Mouse (Mus musculus): ENCODE measurements around the gene Rsrc1. TPM values are rescaled to one million over a fixed set of nuclear protein-coding genes. Genes with fewer than 3 reads are reported as not detected.
A peak's percentile ranks its signal among the peaks of the same experiment; 100 is the strongest.

The Rsrc1 gene
- polyA plus RNA-seq, 1 experiment from 2014 or later, result 25.1 TPM

DNA sequence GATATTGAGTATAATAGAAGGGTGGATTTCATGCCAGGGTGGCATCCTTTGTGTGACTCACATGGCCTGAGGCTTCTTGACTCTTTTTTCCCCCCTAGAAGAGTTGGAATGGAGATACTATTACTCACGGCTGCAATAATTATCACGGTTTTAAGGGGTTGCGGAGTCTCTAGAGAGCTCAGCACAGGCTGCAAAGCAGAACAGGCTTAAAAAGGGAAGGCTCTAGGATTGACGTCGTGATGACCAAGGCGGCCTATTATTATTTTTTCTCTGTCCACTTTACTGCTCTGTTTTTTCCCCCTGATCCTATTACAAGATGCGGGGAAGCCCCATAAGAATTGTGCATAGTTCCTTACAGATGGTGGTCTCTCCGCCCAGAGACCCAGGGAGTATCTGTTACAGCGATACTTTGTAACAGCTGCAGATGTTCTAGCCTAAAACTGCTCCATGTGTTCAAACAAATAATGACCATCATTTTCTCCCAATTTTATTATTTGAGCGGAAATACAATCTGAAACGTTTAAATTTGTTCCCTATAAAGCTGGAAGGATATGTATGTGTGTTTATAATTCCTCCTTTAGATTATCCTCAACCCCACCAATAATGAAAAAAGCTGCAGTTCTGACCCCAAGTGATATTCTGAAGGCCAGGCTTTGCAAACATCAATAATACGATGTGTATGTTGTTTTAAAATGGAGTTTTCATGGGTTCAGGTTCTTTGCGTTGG, 4.1 kb upstream of the Rsrc1 start:
- Histone ChIP-seq H3K9me3 (no peaks in the 10 kb centered on the region), H3K9ac (no peak overlapping the region), H3K4me1 (peaks cover 18% of the 10 kb centered on the region), H3K4me2 (no peak overlapping the region), H3K36me3 (no peaks in the 10 kb centered on the region), H3K4me3 (replicated peaks) (no peak overlapping the region), H3K27me3 (replicated peaks) (peaks cover 80% of the 10 kb centered on the region), H3K27ac (no peak overlapping the region)
- WGBS, result 8% methylated on average over 13 of the region's 13 CpGs
- no peak for ATAC-seq (ENCODE audit: insufficient read depth, low FRiP score, low read depth)

DNA sequence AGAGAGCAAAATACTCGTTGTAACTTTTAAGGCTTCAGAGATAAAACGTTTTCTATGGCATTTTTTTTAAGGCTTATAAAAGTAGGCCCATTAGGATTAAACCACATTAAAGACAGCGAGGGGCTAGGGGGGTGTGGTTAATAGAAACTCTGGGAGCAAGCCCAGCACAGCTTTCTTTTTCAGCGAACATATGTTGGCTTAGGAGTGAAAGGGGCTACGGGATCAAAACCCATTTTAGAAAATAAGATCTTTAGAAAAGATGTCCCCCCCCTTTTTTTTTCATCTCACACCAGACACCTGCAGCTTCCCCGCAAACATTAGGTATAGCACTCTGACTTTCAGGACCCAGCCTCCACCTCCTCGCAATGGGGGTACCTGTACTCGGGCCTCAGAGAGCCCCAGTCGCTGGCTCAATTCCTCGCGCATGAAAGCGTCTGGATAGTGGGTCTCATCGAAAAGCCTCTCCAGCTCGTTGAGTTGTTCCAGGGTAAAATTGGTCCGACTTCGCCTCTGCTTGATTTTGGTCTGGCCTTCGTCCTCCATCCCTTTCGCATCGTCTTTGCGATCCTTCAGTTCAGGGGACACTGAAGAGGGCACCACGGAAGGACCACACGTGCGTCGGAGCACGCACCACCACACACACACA, 3.3 kb upstream of the Rsrc1 start:
- WGBS, result 2% methylated on average over 25 of the region's 25 CpGs
- Histone ChIP-seq H3K36me3 (no peaks in the 10 kb centered on the region), H3K27me3 (replicated peaks) (peaks cover 81% of the 10 kb centered on the region), H3K9me3 (no peaks in the 10 kb centered on the region), H3K9ac (no peak overlapping the region), H3K27ac (no peak overlapping the region), H3K4me3 (replicated peaks) (no peak overlapping the region), H3K4me1 (peaks cover 25% of the 10 kb centered on the region), H3K4me2 (no peak overlapping the region)
- ATAC-seq (ENCODE audit: insufficient read depth, low FRiP score, low read depth), result no peak

DNA sequence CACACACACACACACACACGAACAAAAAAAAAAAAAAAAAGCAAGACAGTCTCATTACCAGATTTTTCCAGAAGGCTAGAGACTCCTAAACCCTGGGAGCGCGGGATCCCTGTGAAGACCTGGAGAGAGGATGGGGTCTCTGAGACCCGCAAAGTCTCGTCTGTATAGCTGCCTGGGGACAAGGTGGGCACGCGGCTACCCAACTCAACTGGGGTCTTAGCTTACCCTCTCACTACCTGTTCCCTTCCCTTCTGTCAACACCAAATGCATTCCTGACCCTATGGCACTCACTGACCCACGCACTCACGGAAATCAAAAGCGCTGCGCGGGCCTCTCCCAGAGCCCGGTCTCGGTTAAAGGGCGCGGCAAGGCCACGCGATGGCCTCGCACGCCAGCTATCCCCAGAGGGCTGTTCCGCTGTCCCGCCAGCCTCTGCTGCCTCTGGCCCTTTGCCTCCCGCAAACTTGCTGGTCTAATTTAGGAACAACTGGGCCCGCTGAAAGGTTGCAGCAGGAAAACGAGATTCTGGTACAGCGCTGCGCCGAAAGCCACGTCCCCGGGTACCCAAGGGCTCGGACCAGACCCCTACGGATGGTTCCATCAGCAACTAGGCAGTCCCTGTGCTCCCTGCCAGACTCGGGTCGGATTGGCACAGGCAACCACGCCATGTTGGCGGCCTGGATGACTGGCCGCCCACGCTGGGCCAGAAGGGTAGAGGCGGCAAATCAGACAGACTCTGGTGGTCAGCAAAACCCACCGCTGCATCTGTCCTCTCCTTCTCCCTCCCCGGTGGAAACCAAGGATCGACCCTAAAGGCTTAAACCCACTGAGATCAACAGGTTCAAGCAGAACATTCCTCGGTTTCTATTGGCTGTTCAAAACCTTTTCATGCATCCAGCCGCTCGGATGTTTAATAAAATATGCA, 2.5 kb upstream of the Rsrc1 start:
- Histone ChIP-seq H3K4me3 (replicated peaks) (no peak overlapping the region), H3K9me3 (no peaks in the 10 kb centered on the region), H3K9ac (no peak overlapping the region), H3K4me2 (no peak overlapping the region), H3K4me1 (peaks cover 19% of the 10 kb centered on the region), H3K27me3 (replicated peaks) (peaks cover 75% of the 10 kb centered on the region), H3K27ac (no peak overlapping the region), H3K36me3 (no peaks in the 10 kb centered on the region)
- 2% methylated on average over 45 of the region's 45 CpGs for WGBS
- ATAC-seq (ENCODE audit: insufficient read depth, low FRiP score, low read depth), result no peak

DNA sequence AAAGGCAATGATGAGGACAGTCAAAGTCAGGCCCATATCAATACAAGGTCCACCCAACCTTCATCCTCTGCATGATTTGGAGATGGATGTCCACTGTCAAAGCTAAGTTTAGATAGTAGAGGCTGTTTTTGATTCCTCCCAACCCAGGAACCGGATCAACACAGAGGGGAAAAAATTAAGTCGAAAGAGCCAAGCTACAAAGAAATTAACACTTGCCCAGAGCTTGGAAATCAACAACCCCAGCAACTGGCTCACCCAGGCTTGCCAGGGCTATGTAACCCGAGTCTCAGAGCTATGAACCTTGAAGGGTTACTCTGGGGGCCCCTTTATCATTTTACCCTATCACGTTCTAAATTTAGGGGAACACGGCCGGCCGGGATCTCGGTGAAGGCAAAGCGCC, 1.7 kb upstream of the Rsrc1 start:
- H3K36me3 ChIP-seq, result no peaks in the 10 kb centered on the region
- 4% methylated on average over 9 of the region's 9 CpGs for WGBS
- H3K4me1 ChIP-seq, result peaks cover 18% of the 10 kb centered on the region
- H3K4me2 ChIP-seq, result no peak overlapping the region
- peaks cover 74% of the 10 kb centered on the region for H3K27me3 ChIP-seq (replicated peaks)
- H3K4me3 ChIP-seq (replicated peaks), result no peak overlapping the region
- no peaks in the 10 kb centered on the region for H3K9me3 ChIP-seq
- ATAC-seq (ENCODE audit: insufficient read depth, low FRiP score, low read depth), result no peak
- no peak overlapping the region for H3K27ac ChIP-seq
- H3K9ac ChIP-seq, result no peak overlapping the region

DNA sequence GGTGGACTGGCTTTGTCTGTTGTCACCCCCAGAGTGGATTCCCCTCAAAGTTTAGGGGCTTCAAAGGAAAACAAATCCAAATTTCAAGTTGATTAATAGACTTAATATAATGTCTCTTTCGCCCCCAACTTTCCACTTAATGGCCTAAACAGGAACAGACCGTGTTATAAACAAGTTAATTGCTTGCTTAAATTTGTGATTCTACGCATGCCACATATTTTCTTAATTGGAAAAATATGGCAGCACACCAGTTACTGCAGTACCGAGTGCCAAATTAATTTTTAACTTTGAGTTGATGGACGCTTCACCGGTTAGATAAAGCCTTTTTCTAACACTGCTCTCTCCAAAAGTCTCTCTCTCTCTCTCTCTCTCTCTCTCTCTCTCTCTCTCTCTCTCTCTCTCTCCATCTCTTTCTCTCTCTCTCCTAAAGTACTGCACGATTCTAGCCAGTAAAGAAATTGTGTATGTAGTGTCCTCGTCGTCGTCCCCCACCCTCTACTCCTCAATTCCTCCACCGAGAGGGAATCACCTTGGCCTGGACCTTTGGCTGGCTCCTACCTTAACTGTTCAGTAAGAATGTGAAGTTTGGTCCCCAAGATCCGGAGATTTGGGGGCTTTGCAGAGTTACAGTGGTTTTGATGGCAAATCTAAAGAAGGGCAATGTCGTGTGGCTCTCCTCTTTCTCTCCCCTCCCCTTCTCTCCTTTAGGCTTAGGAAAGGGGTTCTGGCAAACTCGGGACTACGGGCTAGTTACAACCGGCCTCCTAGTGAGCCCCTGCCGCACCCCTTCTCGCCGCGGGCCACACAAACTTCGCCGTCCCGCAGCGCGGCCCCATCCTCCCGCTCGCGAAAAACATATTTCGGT, 847 bp upstream of the Rsrc1 start:
- Histone ChIP-seq H3K36me3 (no peaks in the 10 kb centered on the region), H3K4me3 (replicated peaks) (peak overlapping the region; percentile 45), H3K4me1 (peaks cover 18% of the 10 kb centered on the region), H3K27me3 (replicated peaks) (peaks cover 67% of the 10 kb centered on the region), H3K9ac (no peak overlapping the region), H3K9me3 (no peaks in the 10 kb centered on the region), H3K27ac (no peak overlapping the region), H3K4me2 (peak overlapping the region; percentile 89)
- no peak for ATAC-seq (ENCODE audit: insufficient read depth, low FRiP score, low read depth)
- WGBS, result 2% methylated on average over 29 of the region's 29 CpGs

DNA sequence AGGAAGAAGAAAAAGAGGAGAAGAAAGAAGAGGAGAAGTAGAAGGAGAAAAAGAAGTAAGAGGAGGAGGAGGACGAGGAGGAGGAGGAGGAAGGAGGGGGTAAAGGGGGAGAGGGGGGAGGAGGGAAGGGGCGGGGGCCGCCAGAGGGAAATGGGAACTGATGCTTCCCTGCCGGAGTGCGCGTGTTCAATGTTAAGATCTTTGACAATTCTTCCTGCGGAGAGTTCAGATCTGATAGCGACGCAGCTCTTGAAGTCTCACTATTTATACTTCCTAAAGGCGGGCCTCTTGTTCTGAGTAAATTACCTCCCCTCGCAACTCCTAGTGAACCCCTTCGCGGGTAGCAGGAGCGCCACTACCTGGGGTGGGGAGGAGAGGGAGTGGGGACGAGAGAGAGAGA, 516 bp downstream of the Rsrc1 start, which contains the start of gene Shox2:
Shox2 (minus strand) TSS at position 66 of the 400 bp plus-strand sequence.
- peak within 1 kb of the TSS; percentile 45 for H3K4me3 ChIP-seq (replicated peaks)
- no peaks in the 10 kb centered on the region for H3K9me3 ChIP-seq
- H3K27me3 ChIP-seq (replicated peaks), result peaks cover 63% of the 10 kb centered on the region
- H3K9ac ChIP-seq, result no peak within 1 kb of the TSS
- WGBS, result under 1% methylated on average over 13 of the region's 15 CpGs
- H3K36me3 ChIP-seq, result no peaks in the 10 kb centered on the region
- no peak for ATAC-seq (ENCODE audit: insufficient read depth, low FRiP score, low read depth)
- H3K27ac ChIP-seq, result no peak within 1 kb of the TSS
- peak within 1 kb of the TSS; percentile 89 for H3K4me2 ChIP-seq
- H3K4me1 ChIP-seq, result peaks cover 21% of the 10 kb centered on the region

DNA sequence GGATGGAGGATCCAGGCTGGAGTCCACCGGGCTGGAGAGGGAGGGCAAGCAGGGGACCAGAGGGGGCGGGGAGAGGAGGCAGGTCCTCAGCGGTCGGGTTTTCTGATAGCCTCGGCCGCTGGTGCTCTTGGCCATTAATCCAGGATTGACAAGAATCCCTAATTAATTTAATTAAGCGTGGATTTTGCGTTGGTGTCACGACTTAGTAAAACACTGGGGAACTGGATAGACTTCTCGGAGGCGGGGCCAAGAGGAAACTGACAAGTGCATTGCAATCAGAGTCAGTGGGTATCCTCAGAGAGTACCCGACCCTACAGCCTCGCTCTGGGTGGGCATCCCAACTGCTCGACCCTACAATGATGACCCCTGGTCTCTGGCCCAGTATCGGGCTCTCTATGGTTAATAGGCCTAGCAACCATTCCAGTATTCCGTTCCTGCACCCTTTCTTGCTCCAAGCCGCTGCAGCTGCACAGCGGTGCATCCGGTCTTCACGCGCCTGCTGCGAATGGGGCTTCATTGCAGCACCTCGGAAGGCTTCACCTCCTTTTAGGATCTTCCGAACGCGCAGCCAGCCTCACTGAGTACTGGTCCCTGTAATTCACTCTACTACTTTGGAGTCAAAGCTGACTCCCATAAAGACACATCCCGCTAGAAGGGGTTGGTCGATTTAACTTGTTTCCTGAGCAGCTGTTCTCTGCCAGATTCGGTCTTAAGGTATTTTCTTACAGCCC, 1.2 kb downstream of the Rsrc1 start:
- H3K9ac ChIP-seq, result no peak overlapping the region
- peaks cover 21% of the 10 kb centered on the region for H3K4me1 ChIP-seq
- H3K27ac ChIP-seq, result no peak overlapping the region
- peaks cover 56% of the 10 kb centered on the region for H3K27me3 ChIP-seq (replicated peaks)
- H3K4me3 ChIP-seq (replicated peaks), result peak overlapping the region; percentile 45; the same call in 1 of the 2 replicates
- H3K4me2 ChIP-seq, result peak overlapping the region; percentile 10; the same call in 1 of the 2 replicates
- no peaks in the 10 kb centered on the region for H3K9me3 ChIP-seq
- no peak for ATAC-seq (ENCODE audit: insufficient read depth, low FRiP score, low read depth)
- WGBS, result under 1% methylated on average over 29 of the region's 29 CpGs
- no peaks in the 10 kb centered on the region for H3K36me3 ChIP-seq

DNA sequence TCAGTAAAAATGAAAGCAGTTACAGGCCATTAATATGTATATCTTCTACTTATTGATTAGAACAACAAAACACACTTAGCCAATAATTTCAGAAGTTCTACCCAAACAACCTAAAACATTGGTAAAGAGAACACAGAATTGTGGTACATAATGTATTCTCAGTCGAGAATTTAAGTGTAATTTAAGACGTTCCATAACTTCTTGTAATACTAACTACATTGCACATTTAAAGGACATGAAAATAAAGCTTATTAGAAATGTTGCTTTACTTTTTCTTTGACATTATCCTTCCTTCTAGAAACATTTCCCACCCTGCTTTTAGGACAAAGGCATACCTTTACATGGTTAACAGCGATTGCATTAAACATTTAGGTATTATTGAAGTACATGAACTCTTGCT, 2.3 kb downstream of the Rsrc1 start:
- Histone ChIP-seq H3K27me3 (replicated peaks) (peaks cover 46% of the 10 kb centered on the region), H3K9me3 (no peaks in the 10 kb centered on the region), H3K4me2 (no peak overlapping the region), H3K4me3 (replicated peaks) (no peak overlapping the region), H3K4me1 (peaks cover 21% of the 10 kb centered on the region), H3K36me3 (no peaks in the 10 kb centered on the region), H3K27ac (no peak overlapping the region), H3K9ac (no peak overlapping the region)
- WGBS, result 18% methylated on average over 3 of the region's 3 CpGs
- ATAC-seq (ENCODE audit: insufficient read depth, low FRiP score, low read depth), result no peak

DNA sequence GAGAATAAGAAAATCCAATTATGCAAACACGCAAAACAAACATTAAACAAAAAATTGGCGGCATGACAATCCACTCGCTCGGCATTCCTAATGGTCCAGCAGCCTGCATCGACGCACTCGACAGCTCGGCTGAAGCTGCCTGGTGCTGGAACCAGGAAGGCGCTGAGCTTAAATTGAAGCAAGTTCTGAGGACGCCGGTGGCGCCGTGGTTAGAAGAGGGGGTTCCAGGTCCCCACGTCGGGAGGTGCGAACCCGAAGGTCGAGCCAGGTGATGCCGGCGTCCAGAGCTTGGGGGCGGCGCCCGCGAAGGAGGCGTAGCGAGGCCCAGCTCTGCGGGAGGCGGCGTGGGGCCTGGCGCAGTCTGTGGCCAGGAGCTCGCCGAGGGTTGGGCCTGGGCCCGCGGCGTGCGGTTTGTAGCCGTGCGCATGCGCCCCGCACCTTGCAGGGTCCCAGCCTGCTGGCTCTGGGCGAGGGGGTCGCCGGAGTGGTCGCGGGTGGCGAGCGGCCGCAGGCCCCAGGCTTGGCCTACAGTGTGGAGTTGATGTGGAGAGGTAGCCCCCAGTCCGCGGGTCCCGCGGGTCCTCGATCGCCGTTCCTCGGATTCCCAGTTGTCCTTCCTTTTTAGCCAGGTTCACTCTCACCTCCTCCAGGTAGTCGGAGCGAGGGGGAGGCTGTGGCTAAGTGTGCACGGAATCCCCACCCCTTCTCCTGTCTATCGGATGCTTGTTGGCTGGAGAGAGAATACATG, 4.5 kb downstream of the Rsrc1 start:
- peak overlapping the region; percentile 57 for H3K27ac ChIP-seq
- peak overlapping the region; percentile 64 for H3K4me2 ChIP-seq
- ATAC-seq (ENCODE audit: insufficient read depth, low FRiP score, low read depth), result peak; percentile 92
- no peaks in the 10 kb centered on the region for H3K36me3 ChIP-seq
- peak overlapping the region; percentile 87 for H3K9ac ChIP-seq
- H3K4me3 ChIP-seq (replicated peaks), result peak overlapping the region; percentile 95
- under 1% methylated on average over 57 of the region's 60 CpGs for WGBS
- H3K9me3 ChIP-seq, result no peaks in the 10 kb centered on the region
- peaks cover 20% of the 10 kb centered on the region for H3K4me1 ChIP-seq
- peaks cover 25% of the 10 kb centered on the region for H3K27me3 ChIP-seq (replicated peaks)

DNA sequence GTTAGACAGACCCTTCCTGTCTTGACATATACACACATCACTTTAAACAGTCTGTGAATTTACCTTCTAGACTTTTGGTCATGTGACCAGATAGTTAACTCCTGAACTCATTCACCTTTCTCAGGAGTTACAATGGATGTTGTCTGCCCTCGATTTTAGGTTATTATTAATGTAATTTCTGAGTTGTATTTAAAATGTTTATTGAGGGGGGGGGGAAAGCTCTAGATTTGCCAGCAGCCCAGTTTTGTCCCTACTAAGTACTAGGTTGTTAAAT, 5.0 kb downstream of the Rsrc1 start:
- no peak overlapping the region for H3K27ac ChIP-seq
- ATAC-seq (ENCODE audit: insufficient read depth, low FRiP score, low read depth), result no peak
- peak overlapping the region; percentile 87 for H3K9ac ChIP-seq
- H3K4me3 ChIP-seq (replicated peaks), result peak overlapping the region; percentile 95
- 0% methylated on average over 1 of the region's 1 CpGs for WGBS
- H3K36me3 ChIP-seq, result no peaks in the 10 kb centered on the region
- H3K27me3 ChIP-seq (replicated peaks), result peaks cover 20% of the 10 kb centered on the region
- peaks cover 15% of the 10 kb centered on the region for H3K4me1 ChIP-seq
- peak overlapping the region; percentile 64 for H3K4me2 ChIP-seq
- H3K9me3 ChIP-seq, result no peaks in the 10 kb centered on the region

Data from stomach, embryonic 15.5 days (tissue).